Mouse (Mus musculus) heart, postnatal 0 days (tissue): ENCODE data around the gene Pwwp2b.

Source experiments
- CTCF ChIP-seq: IDR thresholded peaks from 2 replicates; pipeline ENCODE4 v1.5.1; 2016; ENCODE audit warnings: antibody characterized with exemption, control low read depth, low read depth
- EP300 ChIP-seq: IDR thresholded peaks from 2 replicates; pipeline ENCODE4 v1.6.1; 2016; ENCODE audit warnings: antibody characterized with exemption, low read depth

- no peak for TF ChIP-seq CTCF
- TF ChIP-seq EP300 = no peak
Observed at GRCm38 (mm10) chr7:139224070-139224469, 24.2 kb upstream of the Pwwp2b start.
